Mouse (Mus musculus): Measurements from ENCODE around the gene Txnrd3. TPM values are rescaled to one million over a fixed set of nuclear protein-coding genes. Genes with fewer than 3 reads are reported as not detected.

The Txnrd3 gene
- polyA plus RNA-seq, 1 experiment = 199 TPM

GRCm38 (mm10) chr6:89666976-89667375 is 23.2 kb downstream of the Txnrd3 start:
- TF ChIP-seq POLR2A (IDR thresholded peaks at IDR 0.05; ENCODE audit: control insufficient read depth, low read depth, low read length) (no peak), CTCF (IDR thresholded peaks at IDR 0.05; ENCODE audit: control insufficient read depth, insufficient read depth, insufficient replicate concordance, low read depth, low read length) (no peak)
- no peaks in the 10 kb centered on the region for H3K27me3 ChIP-seq (ENCODE audit: control insufficient read depth, insufficient read depth, low read length)

GRCm38 (mm10) chr6:89669556-89669955 is 25.8 kb downstream of the Txnrd3 start:
- no peak for TF ChIP-seq CTCF (IDR thresholded peaks at IDR 0.05; ENCODE audit: control insufficient read depth, insufficient read depth, insufficient replicate concordance, low read depth, low read length)
- TF ChIP-seq POLR2A (IDR thresholded peaks at IDR 0.05; ENCODE audit: control insufficient read depth, low read depth, low read length) = no peak
- Histone ChIP-seq H3K27ac (ENCODE audit: control insufficient read depth, insufficient read depth, low read depth, low read length) (no peak overlapping the region), H3K27me3 (ENCODE audit: control insufficient read depth, insufficient read depth, low read length) (no peaks in the 10 kb centered on the region), H3K4me1 (ENCODE audit: control insufficient read depth, insufficient read depth, low read length) (no peaks in the 10 kb centered on the region), H3K4me3 (ENCODE audit: control insufficient read depth, low read depth, low read length) (no peak overlapping the region), H3K36me3 (ENCODE audit: control insufficient read depth, insufficient read depth, low read length) (peaks cover 2% of the 10 kb centered on the region; the same call in 1 of the 2 replicates)

More at GRCm38 (mm10) chr6:89666976-89667375, 23.2 kb downstream of the Txnrd3 start:
- Histone ChIP-seq H3K36me3 (ENCODE audit: control insufficient read depth, insufficient read depth, low read length) (peaks cover 1% of the 10 kb centered on the region; the same call in 1 of the 2 replicates), H3K4me1 (ENCODE audit: control insufficient read depth, insufficient read depth, low read length) (no peaks in the 10 kb centered on the region), H3K4me3 (ENCODE audit: control insufficient read depth, low read depth, low read length) (no peak overlapping the region), H3K27ac (ENCODE audit: control insufficient read depth, insufficient read depth, low read depth, low read length) (no peak overlapping the region)

- Histone ChIP-seq H3K27ac (ENCODE audit: control insufficient read depth, insufficient read depth, low read depth, low read length) (no peak overlapping the region), H3K4me3 (ENCODE audit: control insufficient read depth, low read depth, low read length) (no peak overlapping the region), H3K36me3 (ENCODE audit: control insufficient read depth, insufficient read depth, low read length) (peaks cover 2% of the 10 kb centered on the region; the same call in 1 of the 2 replicates), H3K4me1 (ENCODE audit: control insufficient read depth, insufficient read depth, low read length) (no peaks in the 10 kb centered on the region), H3K27me3 (ENCODE audit: control insufficient read depth, insufficient read depth, low read length) (no peaks in the 10 kb centered on the region)
- TF ChIP-seq POLR2A (IDR thresholded peaks at IDR 0.05; ENCODE audit: control insufficient read depth, low read depth, low read length) (no peak), CTCF (IDR thresholded peaks at IDR 0.05; ENCODE audit: control insufficient read depth, insufficient read depth, insufficient replicate concordance, low read depth, low read length) (no peak)
Observed at GRCm38 (mm10) chr6:89671431-89671830, 27.6 kb downstream of the Txnrd3 start.

- Histone ChIP-seq H3K27me3 (ENCODE audit: control insufficient read depth, insufficient read depth, low read length) (no peaks in the 10 kb centered on the region), H3K4me3 (ENCODE audit: control insufficient read depth, low read depth, low read length) (no peak overlapping the region), H3K36me3 (ENCODE audit: control insufficient read depth, insufficient read depth, low read length) (peaks cover 2% of the 10 kb centered on the region; the same call in 1 of the 2 replicates), H3K4me1 (ENCODE audit: control insufficient read depth, insufficient read depth, low read length) (no peaks in the 10 kb centered on the region), H3K27ac (ENCODE audit: control insufficient read depth, insufficient read depth, low read depth, low read length) (no peak overlapping the region)
- TF ChIP-seq CTCF (IDR thresholded peaks at IDR 0.05; ENCODE audit: control insufficient read depth, insufficient read depth, insufficient replicate concordance, low read depth, low read length) (no peak), POLR2A (IDR thresholded peaks at IDR 0.05; ENCODE audit: control insufficient read depth, low read depth, low read length) (no peak)
Observed at GRCm38 (mm10) chr6:89672641-89673040, 28.9 kb downstream of the Txnrd3 start.

- H3K36me3 ChIP-seq (ENCODE audit: control insufficient read depth, insufficient read depth, low read length) = peaks cover 2% of the 10 kb centered on the region; the same call in 1 of the 2 replicates
- H3K4me1 ChIP-seq (ENCODE audit: control insufficient read depth, insufficient read depth, low read length) = no peaks in the 10 kb centered on the region
- TF ChIP-seq POLR2A (IDR thresholded peaks at IDR 0.05; ENCODE audit: control insufficient read depth, low read depth, low read length) (no peak), CTCF (IDR thresholded peaks at IDR 0.05; ENCODE audit: control insufficient read depth, insufficient read depth, insufficient replicate concordance, low read depth, low read length) (no peak)
- no peaks in the 10 kb centered on the region for H3K27me3 ChIP-seq (ENCODE audit: control insufficient read depth, insufficient read depth, low read length)
- H3K4me3 ChIP-seq (ENCODE audit: control insufficient read depth, low read depth, low read length) = no peak overlapping the region
- H3K27ac ChIP-seq (ENCODE audit: control insufficient read depth, insufficient read depth, low read depth, low read length) = no peak overlapping the region
Observed at GRCm38 (mm10) chr6:89673135-89673780, 29.5 kb downstream of the Txnrd3 start.

GRCm38 (mm10) chr6:89678522-89678921 is 34.7 kb downstream of the Txnrd3 start:
- Histone ChIP-seq H3K27ac (ENCODE audit: control insufficient read depth, insufficient read depth, low read depth, low read length) (no peak overlapping the region), H3K36me3 (ENCODE audit: control insufficient read depth, insufficient read depth, low read length) (no peaks in the 10 kb centered on the region), H3K4me1 (ENCODE audit: control insufficient read depth, insufficient read depth, low read length) (no peaks in the 10 kb centered on the region), H3K4me3 (ENCODE audit: control insufficient read depth, low read depth, low read length) (no peak overlapping the region), H3K27me3 (ENCODE audit: control insufficient read depth, insufficient read depth, low read length) (no peaks in the 10 kb centered on the region)
- TF ChIP-seq CTCF (IDR thresholded peaks at IDR 0.05; ENCODE audit: control insufficient read depth, insufficient read depth, insufficient replicate concordance, low read depth, low read length) (no peak), POLR2A (IDR thresholded peaks at IDR 0.05; ENCODE audit: control insufficient read depth, low read depth, low read length) (no peak)

- peak; percentile 84; the same call in 1 of the 2 replicates for TF ChIP-seq CTCF (IDR thresholded peaks at IDR 0.05; ENCODE audit: control insufficient read depth, insufficient read depth, insufficient replicate concordance, low read depth, low read length)
- no peak for TF ChIP-seq POLR2A (IDR thresholded peaks at IDR 0.05; ENCODE audit: control insufficient read depth, low read depth, low read length)
Observed at GRCm38 (mm10) chr6:89679291-89679835, 35.6 kb downstream of the Txnrd3 start.

More at GRCm38 (mm10) chr6:89679291-89679835, 35.6 kb downstream of the Txnrd3 start:
- Histone ChIP-seq H3K27ac (ENCODE audit: control insufficient read depth, insufficient read depth, low read depth, low read length) (no peak overlapping the region), H3K36me3 (ENCODE audit: control insufficient read depth, insufficient read depth, low read length) (no peaks in the 10 kb centered on the region), H3K27me3 (ENCODE audit: control insufficient read depth, insufficient read depth, low read length) (no peaks in the 10 kb centered on the region), H3K4me3 (ENCODE audit: control insufficient read depth, low read depth, low read length) (no peak overlapping the region), H3K4me1 (ENCODE audit: control insufficient read depth, insufficient read depth, low read length) (no peaks in the 10 kb centered on the region)
